Mouse (Mus musculus): Measurements from ENCODE around the gene Palb2.
A peak's percentile ranks its signal among the peaks of the same experiment; 100 is the strongest.
"Not testable (repeated sequence)": the region's sequence is repeated elsewhere in the genome, so short reads cannot be mapped to it uniquely, and the experiment has no call there.

The Palb2 gene

GRCm38 (mm10) chr7:122132497-122133337 is at the start of gene Palb2, which contains the start of gene Dctn5:
Palb2 (minus strand) TSS chr7:122132985.
Dctn5 (plus strand) TSS chr7:122133041.
- peak; percentile 98 for DNase-seq

GRCm38 (mm10) chr7:122180720-122181119 is 47.9 kb upstream of the Palb2 start:
- no peak for DNase-seq

GRCm38 (mm10) chr7:122171613-122172012 is 38.8 kb upstream of the Palb2 start:
- DNase-seq, result no peak

GRCm38 (mm10) chr7:122170705-122171104 is 37.9 kb upstream of the Palb2 start:
- no peak for DNase-seq

- DNase-seq, result no peak
Measured at GRCm38 (mm10) chr7:122167203-122167602, 34.4 kb upstream of the Palb2 start.

- no peak for DNase-seq
Measured at GRCm38 (mm10) chr7:122163766-122164165, 31.0 kb upstream of the Palb2 start.

- peak; percentile 10 for DNase-seq
Measured at GRCm38 (mm10) chr7:122160037-122160436, 27.3 kb upstream of the Palb2 start.

- peak; percentile 90 for DNase-seq
Measured at GRCm38 (mm10) chr7:122158915-122159902, 26.4 kb upstream of the Palb2 start, which contains the start of gene Plk1. Plk1 (plus strand) TSS chr7:122159439.

- no peak for DNase-seq
Measured at GRCm38 (mm10) chr7:122158488-122158887, 25.7 kb upstream of the Palb2 start.

GRCm38 (mm10) chr7:122152473-122152872 is 19.7 kb upstream of the Palb2 start:
- DNase-seq, result peak; percentile 23

- no peak for DNase-seq
Measured at GRCm38 (mm10) chr7:122140991-122141390, 8.2 kb upstream of the Palb2 start.

- no peak for DNase-seq
Measured at GRCm38 (mm10) chr7:122138190-122138589, 5.4 kb upstream of the Palb2 start.

GRCm38 (mm10) chr7:122137071-122137470 is 4.3 kb upstream of the Palb2 start:
- DNase-seq, result no peak

GRCm38 (mm10) chr7:122135070-122135469 is 2.3 kb upstream of the Palb2 start:
- DNase-seq, result peak; percentile 24

- DNase-seq, result no peak
Measured at GRCm38 (mm10) chr7:122133338-122133625, 497 bp upstream of the Palb2 start.

GRCm38 (mm10) chr7:122131834-122132233 is 951 bp downstream of the Palb2 start:
- DNase-seq, result no peak

- no peak for DNase-seq
Measured at GRCm38 (mm10) chr7:122126946-122127345, 5.8 kb downstream of the Palb2 start.

GRCm38 (mm10) chr7:122125636-122126035 is 7.1 kb downstream of the Palb2 start:
- no peak for DNase-seq

- DNase-seq, result no peak
Measured at GRCm38 (mm10) chr7:122123518-122123917, 9.3 kb downstream of the Palb2 start.

GRCm38 (mm10) chr7:122108206-122108605 is 24.6 kb downstream of the Palb2 start:
- no peak for DNase-seq

GRCm38 (mm10) chr7:122101747-122102244 is 31.0 kb downstream of the Palb2 start, which contains the start of gene Ndufab1:
Ndufab1 (minus strand) TSS chr7:122101886.
- DNase-seq, result peak; percentile 93

- DNase-seq, result not testable (repeated sequence)
Measured at GRCm38 (mm10) chr7:122101014-122101746, 31.6 kb downstream of the Palb2 start.
